Mouse (Mus musculus): ENCODE data around the gene Coil.

Gene Coil

DNA sequence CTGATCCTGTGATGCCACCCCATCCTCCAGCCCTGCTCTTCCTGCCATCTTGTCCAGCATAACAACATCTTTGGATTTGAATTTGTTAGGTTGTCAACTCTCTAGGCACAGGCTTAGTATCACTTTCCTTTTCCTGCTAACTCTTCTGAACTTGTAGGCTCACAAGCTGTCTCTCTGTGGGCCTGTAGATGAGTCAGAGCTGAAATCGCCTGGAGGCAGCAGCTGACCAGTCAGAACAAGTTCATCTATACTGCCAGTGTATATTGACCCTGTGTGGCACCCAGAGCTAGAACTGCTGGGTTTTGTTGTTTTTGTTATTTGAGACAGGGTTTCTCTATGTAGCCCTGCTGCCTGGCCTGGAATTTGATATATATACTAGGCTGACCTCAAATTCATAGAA, 61.1 kb downstream of the Coil start:
- CTCF ChIA-PET = interaction anchor here (0.6 to 3.9 kb wide), 10 partner anchors 9 to 45 kb away, joined by 3 to 18 read pairs (median 4); no protein-coding TSS in a partner anchor

DNA sequence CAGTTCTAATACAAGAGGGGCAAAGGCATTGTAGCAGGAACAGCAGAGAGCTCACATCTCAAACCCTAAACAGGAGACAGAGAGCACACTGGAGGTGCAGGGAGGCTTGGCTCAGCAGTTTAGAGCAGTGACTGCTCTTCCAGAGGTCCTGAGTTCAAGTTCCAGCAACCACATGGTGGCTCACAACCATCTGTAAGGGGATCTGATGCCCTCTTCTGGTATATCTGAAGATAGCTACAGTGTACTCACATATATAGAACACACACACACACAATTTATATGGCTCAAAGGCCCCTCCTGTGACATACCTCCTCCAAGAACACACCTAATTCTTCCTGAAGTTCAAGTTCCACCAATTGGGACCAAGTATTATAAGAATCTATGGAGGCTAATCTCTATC, 64.5 kb downstream of the Coil start:
- CTCF ChIA-PET = interaction anchor here (0.6 to 5.0 kb wide), 12 partner anchors 37 to 58 kb away, joined by 3 to 30 read pairs (median 3); no protein-coding TSS in a partner anchor
- POLR2A ChIA-PET = interaction anchor here (0.6 to 2.8 kb wide), 16 partner anchors 10 to 64 kb away, joined by 3 to 17 read pairs (median 3); partner anchors contain the start of gene Coil (in 1 of the 4)

More for the DNA sequence above, 61.1 kb downstream of the Coil start:
- POLR2A ChIA-PET = interaction anchor here (0.9 to 5.2 kb wide), 23 partner anchors 8 to 58 kb away, joined by 3 to 61 read pairs (median 8); partner anchors contain the start of genes Dgke (in 1 of the 4) and Trim25 (in 1 of the 4)

DNA sequence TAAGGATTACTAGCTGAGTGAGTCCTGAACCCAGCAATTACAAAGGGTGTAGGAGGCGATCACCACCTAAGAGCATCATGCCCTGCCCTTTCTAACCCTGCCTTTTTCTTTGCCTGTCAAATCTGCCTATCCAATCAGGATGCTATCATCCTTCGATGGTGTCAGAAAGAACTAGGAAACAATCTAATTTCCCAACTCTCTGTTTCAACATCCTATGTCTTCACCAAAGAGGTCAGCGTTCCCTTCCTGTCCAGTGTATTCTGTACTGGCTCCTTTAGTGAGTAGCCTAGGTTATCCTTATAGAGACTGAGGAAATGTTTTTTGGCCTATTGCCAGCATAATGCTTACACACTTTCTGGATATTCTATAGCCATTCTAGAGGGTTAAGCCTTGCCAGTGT, 65.5 kb downstream of the Coil start:
- ChIA-PET CTCF (interaction anchor here in 2 of 4 experiments (1.1 to 5.0 kb wide), 4 partner anchors 13 to 42 kb away, joined by 3 to 30 read pairs (median 13); no protein-coding TSS in a partner anchor), POLR2A (interaction anchor here in 3 of 4 experiments (1.1 to 2.8 kb wide), 3 partner anchors 13 to 40 kb away, joined by 3 to 17 read pairs (median 3); no protein-coding TSS in a partner anchor)

DNA sequence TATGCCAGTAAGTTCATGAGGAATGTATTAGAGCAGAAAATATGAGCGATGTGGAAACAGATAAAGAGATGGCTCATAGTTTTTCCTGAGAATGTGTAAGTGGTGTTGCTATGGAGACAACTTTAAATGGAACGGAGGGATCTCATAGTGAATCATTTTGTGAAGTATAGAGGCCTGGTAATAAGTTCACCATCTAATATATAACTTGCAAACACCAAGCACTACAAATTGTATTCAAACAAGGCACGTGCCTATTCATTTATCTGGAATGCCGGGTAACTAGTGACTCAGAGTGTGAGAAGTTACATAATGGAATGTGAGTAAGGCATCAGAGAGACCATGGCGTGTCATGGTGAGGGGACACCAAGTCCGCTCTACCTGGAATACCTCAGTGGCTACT, 68.4 kb downstream of the Coil start:
- ChIA-PET CTCF (interaction anchor here in 2 of 4 experiments (0.7 to 4.0 kb wide), 8 partner anchors 8 to 114 kb away, joined by 3 to 18 read pairs (median 5); partner anchors contain the start of gene Trim25 (in 1 of the 2)), POLR2A (interaction anchor here in 2 of 4 experiments (0.8 to 4.5 kb wide), 6 partner anchors 9 to 49 kb away, joined by 3 to 25 read pairs (median 3); no protein-coding TSS in a partner anchor)

DNA sequence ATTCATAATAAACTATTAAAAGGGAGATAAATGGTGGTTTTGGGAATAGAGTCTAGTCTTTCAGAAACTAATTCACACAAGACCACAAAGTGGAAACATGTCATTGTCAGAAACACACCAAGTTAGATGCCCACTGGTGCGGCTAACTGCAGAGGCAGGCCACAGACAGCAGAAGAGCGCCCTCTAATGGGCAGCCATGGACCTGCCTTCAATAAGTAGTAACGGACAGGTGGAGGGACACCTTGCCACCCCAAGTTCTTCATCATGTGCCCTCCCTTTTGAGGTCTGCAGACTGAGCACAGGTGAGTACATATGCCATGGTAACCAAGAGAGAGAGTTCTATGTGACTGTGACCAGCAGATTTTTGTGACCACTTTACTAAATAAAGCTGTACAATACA, 69.3 kb downstream of the Coil start:
- ChIA-PET CTCF (interaction anchor here (0.5 to 4.0 kb wide), 22 partner anchors 9 to 115 kb away, joined by 3 to 18 read pairs (median 4); partner anchors contain the start of gene Trim25 (in 1 of the 4)), POLR2A (interaction anchor here in 2 of 4 experiments (0.7 to 4.5 kb wide), 17 partner anchors 8 to 71 kb away, joined by 3 to 30 read pairs (median 4); no protein-coding TSS in a partner anchor)

DNA sequence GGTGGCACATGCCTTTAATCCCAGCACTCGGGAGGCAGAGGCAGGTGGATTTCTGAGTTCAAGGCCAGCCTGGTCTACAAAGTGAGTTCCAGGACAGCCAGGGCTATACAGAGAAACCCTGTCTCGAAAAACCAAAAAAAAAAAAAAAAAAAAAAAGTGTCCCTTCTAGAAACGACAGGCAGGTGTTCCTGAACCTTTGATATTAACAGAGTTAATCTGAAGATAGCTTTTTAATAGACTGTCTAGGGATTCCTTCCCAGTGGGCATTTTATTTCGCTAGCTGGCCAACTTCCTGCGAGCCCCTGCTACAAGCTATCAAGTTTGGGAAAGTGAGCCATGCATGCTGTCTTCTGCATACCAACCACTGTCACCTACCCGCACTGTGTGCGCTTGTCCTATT, 71.0 kb downstream of the Coil start:
- ChIA-PET CTCF (interaction anchor here in 2 of 4 experiments (0.6 to 4.0 kb wide), 4 partner anchors 11 to 262 kb away, joined by 3 to 18 read pairs (median 4); no protein-coding TSS in a partner anchor), POLR2A (interaction anchor here in 3 of 4 experiments (0.6 to 4.5 kb wide), 22 partner anchors 9 to 390 kb away, joined by 3 to 30 read pairs (median 5); no protein-coding TSS in a partner anchor)
